Mouse (Mus musculus) brain, embryonic 14.5 days (tissue): Measurements from ENCODE around the gene Vpreb3. TPM values are rescaled to one million over a fixed set of nuclear protein-coding genes. Genes with fewer than 3 reads are reported as not detected.
A peak's percentile ranks its signal among the peaks of the same experiment; 100 is the strongest.

Experiments used
- DNase-seq: peaks from one replicate; pipeline ENCODE4 v3.0.0-alpha.2; 2011; ENCODE audit warnings: low read depth
- CTCF ChIP-seq: fragments of 200-500 bp; IDR thresholded peaks from 2 replicates; pipeline ENCODE4 v1.5.1; 2012; ENCODE audit warnings: inconsistent platforms, mild to moderate bottlenecking, moderate library complexity, borderline replicate concordance; ENCODE audit not compliant: insufficient read depth, insufficient read length; ENCODE audit errors: extremely low read depth
- POLR2A ChIP-seq: fragments of 200-500 bp; IDR thresholded peaks from 2 replicates; pipeline ENCODE4 v1.6.1; 2012; ENCODE audit warnings: mild to moderate bottlenecking, inconsistent platforms, borderline replicate concordance; ENCODE audit not compliant: poor library complexity, insufficient read depth, insufficient read length, severe bottlenecking; ENCODE audit errors: extremely low read depth
- polyA plus RNA-seq: library from polyadenylated mRNA; depleted of rRNA; stranded (reverse); fragments of >200 nt; gene quantifications from 2 replicates; pipeline ENCODE4 v1.2.3, GENCODE M21; 2012

The Vpreb3 gene
- polyA plus RNA-seq, 1 experiment, result not detected

- no peak for DNase-seq
- TF ChIP-seq CTCF, result no peak
- TF ChIP-seq POLR2A, result no peak
These were observed 10.0 kb upstream of the Vpreb3 start, which contains the start of gene Chchd10 for GRCm38 (mm10) chr10:75932891-75933290. Gene Chchd10, plus strand, starts transcription at chr10:75933130.

GRCm38 (mm10) chr10:75934991-75935390 lies 7.9 kb upstream of the Vpreb3 start:
- TF ChIP-seq CTCF (no peak), POLR2A (no peak)

DNA sequence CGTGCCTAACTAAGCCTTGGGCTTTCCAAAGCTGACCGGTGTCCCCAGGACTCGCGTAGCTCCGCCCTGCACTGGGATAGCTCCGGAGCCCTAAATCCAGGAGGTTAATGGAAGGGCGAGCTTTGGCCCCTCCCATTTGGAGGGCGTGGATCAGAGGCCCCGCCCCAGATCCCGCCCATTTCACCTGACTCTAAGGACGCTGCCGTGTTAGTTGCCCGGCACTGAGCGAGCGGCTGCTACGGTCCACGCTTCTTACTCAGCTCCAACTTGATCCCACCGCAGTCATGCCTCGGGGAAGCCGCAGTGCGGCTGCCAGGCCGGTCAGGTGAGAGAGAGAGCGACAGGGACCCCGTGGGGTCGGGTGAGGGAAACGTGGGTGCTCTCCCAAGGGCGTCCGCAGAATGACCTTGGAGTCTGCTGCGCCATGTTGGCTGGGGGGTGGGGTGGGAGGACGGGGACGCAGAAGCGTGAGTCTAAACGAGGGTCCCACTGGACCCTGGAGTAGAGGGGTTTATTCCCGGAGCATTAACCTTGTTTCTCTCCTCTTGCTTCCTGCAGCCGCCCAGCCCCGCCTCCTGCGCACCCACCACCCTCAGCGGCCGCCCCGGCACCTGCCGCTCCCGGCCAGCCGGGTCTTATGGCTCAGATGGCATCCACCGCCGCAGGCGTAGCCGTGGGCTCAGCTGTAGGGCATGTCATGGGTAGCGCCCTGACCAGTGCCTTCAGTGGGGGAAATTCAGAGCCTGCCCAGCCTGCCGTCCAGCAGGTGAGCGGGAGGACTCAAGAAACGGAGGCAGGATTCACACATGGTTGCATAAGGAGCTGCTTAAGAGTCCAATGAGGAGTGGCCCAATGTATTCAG lies 6.9 kb upstream of the Vpreb3 start, which contains the start of gene Mmp11:
TSS of gene Mmp11 (minus strand) at position 817 of the 862 bp plus-strand sequence.
- no peak for TF ChIP-seq POLR2A
- no peak for TF ChIP-seq CTCF
- DNase-seq, result peak; percentile 82

More at GRCm38 (mm10) chr10:75934991-75935390, 7.9 kb upstream of the Vpreb3 start:
- no peak for DNase-seq

DNA sequence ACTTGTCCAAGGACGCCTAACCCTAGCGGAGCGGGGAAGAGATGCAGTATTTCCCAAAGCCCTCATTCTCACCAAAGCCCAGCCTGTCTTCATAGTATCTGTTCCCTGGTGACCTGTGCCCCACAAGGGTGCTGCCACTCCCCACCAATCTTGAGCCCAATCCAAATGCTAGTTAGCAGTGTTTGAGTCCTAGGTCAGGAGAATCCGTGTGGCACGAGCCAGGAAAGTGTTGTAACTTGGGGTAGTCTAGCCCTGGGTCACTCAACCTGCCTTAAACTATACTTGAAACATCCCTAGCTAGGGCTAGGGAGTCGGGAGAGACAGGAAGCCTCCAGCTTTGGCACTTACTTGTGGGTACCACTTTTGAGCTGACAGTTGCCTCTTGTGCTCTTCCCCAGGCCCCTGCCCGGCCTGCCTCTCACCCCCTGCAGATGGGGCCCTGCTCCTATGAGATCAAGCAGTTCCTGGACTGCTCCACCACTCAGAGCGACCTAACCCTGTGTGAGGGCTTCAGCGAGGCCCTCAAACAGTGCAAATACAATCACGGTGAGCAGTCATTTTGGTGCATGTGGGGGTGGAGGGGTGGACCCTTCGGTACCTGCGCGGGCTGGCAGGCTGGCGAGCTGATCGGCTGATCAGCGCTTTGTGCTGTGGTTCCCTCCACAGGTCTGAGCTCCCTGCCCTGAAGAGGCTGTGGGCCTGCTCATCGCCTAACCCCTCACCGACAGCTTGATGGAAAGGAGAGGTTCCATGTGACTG lies 5.8 kb upstream of the Vpreb3 start:
- no peak for DNase-seq
- TF ChIP-seq CTCF (no peak), POLR2A (no peak)

- TF ChIP-seq CTCF, result no peak
- no peak for TF ChIP-seq POLR2A
- DNase-seq, result no peak
These were observed 4.8 kb upstream of the Vpreb3 start for GRCm38 (mm10) chr10:75937851-75938643.

DNA sequence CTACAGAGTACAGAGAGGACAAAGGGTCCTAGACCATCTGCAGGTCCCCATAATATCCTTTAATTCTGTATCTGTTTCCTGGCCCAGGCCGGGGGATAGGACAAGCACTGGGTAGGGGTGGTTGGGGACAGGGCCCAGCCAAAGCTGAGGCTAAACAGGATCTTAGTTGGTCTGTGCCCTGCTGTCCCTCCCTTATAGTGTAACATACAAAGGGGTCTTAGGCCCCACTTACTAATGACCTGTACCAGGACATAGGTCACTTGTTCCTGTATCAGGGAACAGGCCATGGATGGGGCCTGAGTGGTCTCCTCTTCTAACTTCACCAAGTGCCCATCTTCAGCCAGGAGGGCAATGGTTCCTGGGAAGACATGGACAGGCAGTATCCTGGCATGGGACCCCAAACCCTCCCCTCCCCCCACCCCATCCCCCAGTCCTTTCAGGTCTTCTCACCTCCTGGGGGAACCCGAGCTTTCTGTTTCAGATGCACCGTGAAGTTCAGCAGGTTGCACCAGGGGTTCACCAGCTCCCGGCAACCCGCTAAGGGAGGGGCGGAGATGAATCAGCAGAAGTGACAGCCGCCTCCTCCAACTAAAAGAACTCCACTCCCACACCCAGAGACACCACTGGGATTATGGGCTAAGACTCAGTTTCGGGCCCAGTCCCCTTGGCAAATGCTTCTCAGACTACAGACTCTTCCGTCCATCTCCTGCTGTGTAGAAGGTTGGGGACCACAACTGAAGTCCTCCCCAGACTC lies 3.2 kb upstream of the Vpreb3 start:
- DNase-seq, result no peak
- TF ChIP-seq CTCF, result no peak
- no peak for TF ChIP-seq POLR2A

DNA sequence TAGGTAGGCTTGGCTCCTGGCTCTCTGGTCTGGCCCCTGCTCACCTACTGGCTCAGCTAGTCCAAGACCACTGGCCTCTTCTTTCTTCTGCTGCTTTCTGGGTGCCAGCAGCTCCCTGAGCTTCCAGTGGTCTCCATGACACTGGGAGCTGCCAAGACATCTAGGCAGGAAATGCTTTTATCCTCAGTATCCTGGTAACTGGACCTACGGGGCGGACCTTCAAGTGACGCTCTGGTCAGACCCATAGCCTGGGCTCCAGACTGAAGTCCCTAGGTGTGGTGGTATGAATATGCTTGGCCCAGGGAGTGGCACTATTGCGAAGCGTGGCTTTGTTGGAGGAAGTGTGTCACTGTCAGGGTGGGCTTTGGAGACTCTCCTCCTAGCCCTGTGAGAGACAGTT lies 2.3 kb upstream of the Vpreb3 start, which contains the start of gene Gm867:
TSS of gene Gm867 (minus strand) at position 153 of the 400 bp plus-strand sequence.
- DNase-seq, result no peak
- TF ChIP-seq POLR2A, result no peak
- no peak for TF ChIP-seq CTCF

- TF ChIP-seq POLR2A, result no peak
- TF ChIP-seq CTCF, result no peak
These were observed 1.6 kb upstream of the Vpreb3 start for GRCm38 (mm10) chr10:75941042-75941824.

GRCm38 (mm10) chr10:75944066-75944772 lies 1.4 kb downstream of the Vpreb3 start:
- DNase-seq, result peak; percentile 75
- TF ChIP-seq CTCF, result no peak
- no peak for TF ChIP-seq POLR2A

More at GRCm38 (mm10) chr10:75941042-75941824, 1.6 kb upstream of the Vpreb3 start:
- no peak for DNase-seq

DNA sequence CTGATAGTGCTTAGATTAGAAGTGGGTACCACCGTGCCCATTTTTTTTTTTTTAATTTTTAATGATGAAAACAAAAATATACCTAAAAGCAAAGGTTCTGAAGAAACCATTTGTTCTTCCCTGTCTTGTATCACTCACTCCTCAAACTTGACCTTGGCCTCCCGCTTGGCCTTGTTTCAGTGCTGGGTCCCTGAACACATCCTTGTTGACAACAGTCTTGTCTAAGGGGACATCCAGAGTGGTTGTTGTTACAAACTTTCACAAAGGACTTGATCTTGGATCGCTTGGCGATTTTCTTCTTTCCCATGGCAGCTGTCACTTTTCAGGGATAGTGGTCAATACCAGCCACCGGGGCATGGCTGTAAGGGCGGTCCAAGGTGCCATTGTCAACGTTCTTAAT lies 2.4 kb downstream of the Vpreb3 start:
- TF ChIP-seq POLR2A, result no peak
- no peak for TF ChIP-seq CTCF
- DNase-seq, result no peak
